Mouse (Mus musculus) embryonic facial prominence, embryonic 13.5 days (tissue): ENCODE data around the gene Mlec. TPM values are rescaled to one million over a fixed set of nuclear protein-coding genes. Genes with fewer than 3 reads are reported as not detected.
"Not testable (repeated sequence)": the region's sequence is repeated elsewhere in the genome, so short reads cannot be mapped to it uniquely, and the experiment has no call there.

ENCODE experiments used
- ATAC-seq: fragments of 200-750 bp; cut with Nextera tagmentation; 2 replicates; pipeline ENCODE4 v1.8.0; 2017; ENCODE audit warnings: low read depth; ENCODE audit not compliant: insufficient number of reproducible peaks, insufficient read depth, low FRiP score, low TSS enrichment
- H3K27ac ChIP-seq: fragments of 300-500 bp; sonication (generic); 2 replicates; pipeline ENCODE4 v1.5.1; 2015; ENCODE audit warnings: moderate library complexity, mild to moderate bottlenecking, inconsistent platforms
- H3K27me3 ChIP-seq: fragments of 300-500 bp; sonication (generic); 2 replicates; pipeline ENCODE4 v1.6.1; 2015; ENCODE audit warnings: mild to moderate bottlenecking, inconsistent platforms
- H3K36me3 ChIP-seq: fragments of 300-500 bp; sonication (generic); 2 replicates; pipeline ENCODE4 v1.6.1; 2015; ENCODE audit warnings: mild to moderate bottlenecking, inconsistent platforms
- H3K4me1 ChIP-seq: fragments of 300-500 bp; sonication (generic); 2 replicates; pipeline ENCODE4 v1.6.1; 2015; ENCODE audit warnings: inconsistent platforms
- H3K4me2 ChIP-seq: fragments of 300-500 bp; sonication (generic); 2 replicates; pipeline ENCODE4 v1.6.1; 2015; ENCODE audit warnings: moderate library complexity, mild to moderate bottlenecking, inconsistent platforms
- H3K4me3 ChIP-seq: fragments of 300-500 bp; sonication (generic); 2 replicates; pipeline ENCODE4 v1.5.1; 2015; ENCODE audit warnings: mild to moderate bottlenecking, inconsistent platforms
- H3K9ac ChIP-seq: fragments of 300-500 bp; sonication (generic); 2 replicates; pipeline ENCODE4 v1.6.1; 2015; ENCODE audit warnings: mild to moderate bottlenecking, inconsistent platforms
- H3K9me3 ChIP-seq: fragments of 300-500 bp; sonication (generic); 2 replicates; pipeline ENCODE4 v1.6.1; 2016; ENCODE audit warnings: inconsistent platforms
- WGBS: fragments of 180-500 bp; shearing (Covaris S2); methylation state at CpG from one replicate; pipeline ENCODE4 v1.1.7; 2015; ENCODE audit warnings: mixed read lengths; 5-methylcytosine and 5-hydroxymethylcytosine counted together
- polyA plus RNA-seq: library from polyadenylated mRNA; unstranded; fragments of >200 nt; fragmentation: Nextera tagmentation; extraction: Ambion mirVana; gene quantifications from 2 replicates; pipeline ENCODE4 v1.2.1, GENCODE M21; 2015

Mlec gene
- polyA plus RNA-seq, 1 experiment from 2014 or later = 73.4 TPM

DNA sequence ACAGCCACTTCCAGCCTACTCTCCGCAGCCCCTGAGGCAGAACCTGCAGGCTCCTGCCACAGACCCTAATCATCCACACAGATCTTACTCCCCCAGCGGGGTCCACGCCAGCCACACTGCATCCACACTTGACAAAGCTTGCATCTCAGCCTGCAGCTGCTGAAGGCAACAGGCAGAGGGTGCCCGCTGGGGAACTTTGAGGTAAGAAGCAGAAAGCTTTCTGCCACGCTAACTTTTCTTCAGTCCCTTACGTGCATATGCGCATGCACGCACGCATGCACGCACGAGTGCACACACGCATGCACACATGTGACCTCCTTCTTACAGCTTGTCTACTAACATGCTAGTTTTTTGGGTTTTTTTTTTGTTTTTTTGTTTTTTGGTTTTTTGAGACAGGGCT, 44.7 kb downstream of the Mlec start:
- no peak for ATAC-seq
- no peaks in the 10 kb centered on the region for H3K9me3 ChIP-seq
- peaks cover 73% of the 10 kb centered on the region for H3K36me3 ChIP-seq
- peaks cover under 1% of the 10 kb centered on the region; the same call in 1 of the 2 replicates for H3K4me1 ChIP-seq
- no peak overlapping the region for H3K9ac ChIP-seq
- H3K27ac ChIP-seq = no peak overlapping the region
- no peak overlapping the region for H3K4me3 ChIP-seq
- no peaks in the 10 kb centered on the region for H3K27me3 ChIP-seq
- 93% methylated on average over 12 of the region's 12 CpGs for WGBS
- H3K4me2 ChIP-seq = no peak overlapping the region

GRCm38 (mm10) chr5:115111156-115111555, 46.8 kb downstream of the Mlec start:
- H3K4me3 ChIP-seq = no peak overlapping the region
- peaks cover 56% of the 10 kb centered on the region for H3K36me3 ChIP-seq
- H3K4me2 ChIP-seq = no peak overlapping the region
- 91% methylated on average over 8 of the region's 8 CpGs for WGBS
- no peak overlapping the region for H3K9ac ChIP-seq
- no peak for ATAC-seq
- no peaks in the 10 kb centered on the region for H3K4me1 ChIP-seq
- no peak overlapping the region for H3K27ac ChIP-seq
- no peaks in the 10 kb centered on the region for H3K9me3 ChIP-seq
- no peaks in the 10 kb centered on the region for H3K27me3 ChIP-seq

DNA sequence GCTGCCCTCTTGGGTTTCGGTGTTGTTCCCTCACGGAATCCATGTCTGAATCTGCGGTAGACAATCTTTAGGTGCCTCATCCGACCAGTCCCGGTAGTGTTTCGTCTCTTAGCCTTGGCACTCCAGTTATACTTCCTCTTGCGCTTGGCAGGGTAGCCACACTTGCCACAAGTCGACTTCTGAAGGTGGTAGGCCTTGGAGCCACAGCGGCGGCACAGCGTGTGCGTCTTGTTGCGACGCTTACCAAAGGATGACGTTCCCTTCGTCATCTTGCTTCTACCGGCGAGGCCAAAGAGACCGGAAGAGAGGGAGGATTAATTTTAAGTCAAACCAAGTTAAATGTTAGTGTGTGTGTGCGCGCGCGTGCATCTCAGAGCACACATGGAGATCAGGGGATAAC, 54.7 kb downstream of the Mlec start:
- H3K27me3 ChIP-seq, H3K4me2 ChIP-seq, H3K27ac ChIP-seq, H3K9me3 ChIP-seq, H3K9ac ChIP-seq, ATAC-seq, H3K4me3 ChIP-seq, H3K4me1 ChIP-seq: not testable (repeated sequence)
- H3K36me3 ChIP-seq = peaks cover 48% of the 10 kb centered on the region
- 95% methylated on average over 23 of the region's 23 CpGs for WGBS

DNA sequence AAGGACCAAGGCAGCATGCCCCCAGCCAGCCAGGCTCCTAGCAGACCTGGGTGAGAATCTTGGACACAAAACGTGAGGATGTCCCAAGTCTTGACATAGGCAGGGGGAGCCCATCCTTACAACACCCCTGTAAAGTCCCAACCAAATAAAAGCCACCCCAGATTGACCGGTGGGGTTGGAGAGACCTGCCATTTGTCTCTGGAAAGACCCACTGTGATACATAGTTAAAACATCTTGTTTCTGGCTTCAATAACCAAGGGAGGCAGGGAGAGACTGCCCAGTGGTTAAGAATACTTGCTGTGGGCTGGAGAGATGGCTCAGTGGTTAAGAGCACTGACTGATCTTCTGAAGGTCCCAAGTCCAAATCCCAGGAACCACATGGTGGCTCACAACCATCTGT, 55.7 kb downstream of the Mlec start:
- H3K4me1 ChIP-seq = no peaks in the 10 kb centered on the region
- peaks cover 58% of the 10 kb centered on the region for H3K36me3 ChIP-seq
- no peaks in the 10 kb centered on the region for H3K9me3 ChIP-seq
- no peaks in the 10 kb centered on the region for H3K27me3 ChIP-seq
- no peak for ATAC-seq
- H3K4me2 ChIP-seq = no peak overlapping the region
- H3K27ac ChIP-seq = no peak overlapping the region
- 96% methylated on average over 2 of the region's 2 CpGs for WGBS
- H3K4me3 ChIP-seq = no peak overlapping the region
- H3K9ac ChIP-seq = no peak overlapping the region

GRCm38 (mm10) chr5:115100473-115100872, 57.5 kb downstream of the Mlec start:
- peaks cover 74% of the 10 kb centered on the region for H3K36me3 ChIP-seq
- H3K9ac ChIP-seq = no peak overlapping the region
- no peaks in the 10 kb centered on the region for H3K4me1 ChIP-seq
- H3K27ac ChIP-seq = no peak overlapping the region
- ATAC-seq = no peak
- WGBS = 82% methylated on average over 6 of the region's 6 CpGs
- H3K4me3 ChIP-seq = no peak overlapping the region
- no peaks in the 10 kb centered on the region for H3K9me3 ChIP-seq
- no peak overlapping the region for H3K4me2 ChIP-seq
- H3K27me3 ChIP-seq = no peaks in the 10 kb centered on the region

- Histone ChIP-seq H3K4me3 (no peak overlapping the region), H3K4me2 (no peak overlapping the region), H3K9ac (no peak overlapping the region), H3K36me3 (peaks cover 76% of the 10 kb centered on the region), H3K27ac (no peak overlapping the region), H3K27me3 (no peaks in the 10 kb centered on the region), H3K9me3 (no peaks in the 10 kb centered on the region), H3K4me1 (no peaks in the 10 kb centered on the region)
- 86% methylated on average over 9 of the region's 9 CpGs for WGBS
- no peak for ATAC-seq
Observed at GRCm38 (mm10) chr5:115099991-115100390, 58.0 kb downstream of the Mlec start.

- Histone ChIP-seq H3K9me3 (no peaks in the 10 kb centered on the region), H3K9ac (no peak overlapping the region), H3K4me1 (no peaks in the 10 kb centered on the region), H3K36me3 (peaks cover 81% of the 10 kb centered on the region), H3K4me2 (no peak overlapping the region), H3K27ac (no peak overlapping the region), H3K27me3 (no peaks in the 10 kb centered on the region), H3K4me3 (no peak overlapping the region)
- 83% methylated on average over 5 of the region's 5 CpGs for WGBS
- ATAC-seq = no peak
Observed at GRCm38 (mm10) chr5:115099530-115099929, 58.4 kb downstream of the Mlec start.

DNA sequence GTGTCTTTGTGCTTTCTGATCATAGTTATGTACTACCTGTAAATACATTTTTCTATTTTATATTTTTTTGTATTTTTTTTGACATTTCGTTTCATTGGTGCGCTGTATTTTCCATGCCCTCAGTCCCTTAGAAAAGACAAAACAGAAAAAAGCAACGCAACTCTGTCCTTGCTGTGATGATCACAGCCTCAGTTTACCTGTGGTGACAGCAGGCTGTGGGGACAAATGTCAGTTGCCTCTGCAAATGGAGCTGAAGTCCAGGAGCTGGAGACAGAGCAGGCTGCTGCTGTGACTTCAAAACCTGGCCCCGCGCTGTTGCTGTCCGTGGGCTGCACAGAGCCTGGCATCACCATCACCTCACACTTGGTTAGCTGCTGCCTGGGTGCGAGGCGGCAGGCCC, 59.8 kb downstream of the Mlec start, which contains the start of gene Gm10401:
Gene Gm10401, minus strand, starts transcription at position 101 of the 400 bp plus-strand sequence.
- H3K36me3 ChIP-seq = peaks cover 82% of the 10 kb centered on the region

More for the DNA sequence above, 59.8 kb downstream of the Mlec start, which contains the start of gene Gm10401:
- Histone ChIP-seq H3K27me3 (no peaks in the 10 kb centered on the region), H3K9me3 (no peaks in the 10 kb centered on the region), H3K27ac (no peak within 1 kb of the TSS; the same call in 1 of the 2 replicates), H3K4me2 (no peak within 1 kb of the TSS), H3K4me1 (no peaks in the 10 kb centered on the region), H3K9ac (no peak within 1 kb of the TSS), H3K4me3 (no peak within 1 kb of the TSS)
- no peak for ATAC-seq
- 96% methylated on average over 8 of the region's 8 CpGs for WGBS

Other genes with a start within 250 kb of the Mlec start
- 0.48 and 0.56 TPM in 2 replicates for gene Oasl1, start 234.9 kb downstream of the Mlec start, polyA plus RNA-seq
- 69.2 and 72.6 TPM in 2 replicates for gene 2210016L21Rik, start 216.0 kb downstream of the Mlec start, polyA plus RNA-seq
- 0.26 TPM in 1 of 2 replicates, not detected in the other for gene Hnf1a, start 187.1 kb downstream of the Mlec start, polyA plus RNA-seq
- 18.2 and 18.6 TPM in 2 replicates for gene Sppl3, start 147.0 kb downstream of the Mlec start, polyA plus RNA-seq
- 44.5 TPM in 2 replicates for gene Gm10401, start 59.9 kb downstream of the Mlec start, polyA plus RNA-seq
- gene Acads, start 38.8 kb downstream of the Mlec start, polyA plus RNA-seq = 48.2 and 52.5 TPM in 2 replicates
- 43.5 and 44.4 TPM in 2 replicates for gene Unc119b, start 23.2 kb downstream of the Mlec start, polyA plus RNA-seq
- 1.3 and 2.0 TPM in 2 replicates for gene Cabp1, start 36.2 kb upstream of the Mlec start, polyA plus RNA-seq
- gene Pop5, start 77.7 kb upstream of the Mlec start, polyA plus RNA-seq = 83.5 and 88.1 TPM in 2 replicates
- 129 and 136 TPM in 2 replicates for gene Rnf10, start 114.7 kb upstream of the Mlec start, polyA plus RNA-seq
- gene Coq5, start 121.5 kb upstream of the Mlec start, polyA plus RNA-seq = 42.5 and 43.2 TPM in 2 replicates
- 1,732 and 1,829 TPM in 2 replicates for gene Dynll1, start 142.8 kb upstream of the Mlec start, polyA plus RNA-seq
- gene Srsf9, start 169.0 kb upstream of the Mlec start, polyA plus RNA-seq = 343 and 378 TPM in 2 replicates
- gene Gatc, start 183.0 kb upstream of the Mlec start, polyA plus RNA-seq = 31.1 and 32.1 TPM in 2 replicates
- 58.0 and 64.4 TPM in 2 replicates for gene Triap1, start 183.0 kb upstream of the Mlec start, polyA plus RNA-seq
- 786 and 801 TPM in 2 replicates for gene Cox6a1, start 190.8 kb upstream of the Mlec start, polyA plus RNA-seq